Mouse (Mus musculus): Measurements from ENCODE around the gene Zdhhc14.
"Not testable (repeated sequence)": the region's sequence is repeated elsewhere in the genome, so short reads cannot be mapped to it uniquely, and the experiment has no call there.

Gene Zdhhc14

GRCm38 (mm10) chr17:5607352-5607751 lies 115.0 kb downstream of the Zdhhc14 start:
- no peak for DNase-seq (ENCODE audit: low read depth)

GRCm38 (mm10) chr17:5609875-5610552 lies 117.7 kb downstream of the Zdhhc14 start:
- no peak for DNase-seq (ENCODE audit: low read depth)

- no peak for DNase-seq (ENCODE audit: low read depth)
These were observed 119.9 kb downstream of the Zdhhc14 start for GRCm38 (mm10) chr17:5612236-5612635.

GRCm38 (mm10) chr17:5614771-5615318 lies 122.5 kb downstream of the Zdhhc14 start:
- DNase-seq (ENCODE audit: low read depth): peak; percentile 23

GRCm38 (mm10) chr17:5621626-5622591 lies 129.6 kb downstream of the Zdhhc14 start:
- DNase-seq (ENCODE audit: low read depth): no peak

- no peak for DNase-seq (ENCODE audit: low read depth)
These were observed 130.4 kb downstream of the Zdhhc14 start for GRCm38 (mm10) chr17:5622764-5623163.

GRCm38 (mm10) chr17:5623181-5623580 lies 130.8 kb downstream of the Zdhhc14 start:
- no peak for DNase-seq (ENCODE audit: low read depth)

- DNase-seq (ENCODE audit: low read depth): not testable (repeated sequence)
These were observed 132.5 kb downstream of the Zdhhc14 start for GRCm38 (mm10) chr17:5624815-5625214.

- peak; percentile 29 for DNase-seq (ENCODE audit: low read depth)
These were observed 134.0 kb downstream of the Zdhhc14 start for GRCm38 (mm10) chr17:5626402-5626801.

- no peak for DNase-seq (ENCODE audit: low read depth)
These were observed 135.3 kb downstream of the Zdhhc14 start for GRCm38 (mm10) chr17:5627664-5628063.

GRCm38 (mm10) chr17:5629651-5630050 lies 137.3 kb downstream of the Zdhhc14 start:
- DNase-seq (ENCODE audit: low read depth): no peak

GRCm38 (mm10) chr17:5635254-5635653 lies 142.9 kb downstream of the Zdhhc14 start:
- no peak for DNase-seq (ENCODE audit: low read depth)

- DNase-seq (ENCODE audit: low read depth): no peak
These were observed 149.1 kb downstream of the Zdhhc14 start for GRCm38 (mm10) chr17:5641436-5641835.

- DNase-seq (ENCODE audit: low read depth): no peak
These were observed 150.8 kb downstream of the Zdhhc14 start for GRCm38 (mm10) chr17:5642918-5643721.

- DNase-seq (ENCODE audit: low read depth): no peak
These were observed 157.8 kb downstream of the Zdhhc14 start for GRCm38 (mm10) chr17:5650124-5650523.

- no peak for DNase-seq (ENCODE audit: low read depth)
These were observed 158.3 kb downstream of the Zdhhc14 start for GRCm38 (mm10) chr17:5650642-5651041.

GRCm38 (mm10) chr17:5651551-5651950 lies 159.2 kb downstream of the Zdhhc14 start:
- no peak for DNase-seq (ENCODE audit: low read depth)

- no peak for DNase-seq (ENCODE audit: low read depth)
These were observed 161.6 kb downstream of the Zdhhc14 start for GRCm38 (mm10) chr17:5653981-5654380.

- no peak for DNase-seq (ENCODE audit: low read depth)
These were observed 163.2 kb downstream of the Zdhhc14 start for GRCm38 (mm10) chr17:5655536-5655935.

GRCm38 (mm10) chr17:5660317-5661080 lies 168.1 kb downstream of the Zdhhc14 start:
- no peak for DNase-seq (ENCODE audit: low read depth)

- no peak for DNase-seq (ENCODE audit: low read depth)
These were observed 174.3 kb downstream of the Zdhhc14 start for GRCm38 (mm10) chr17:5666652-5667051.

Measured in c-Kit-positive CD71-negative TER-119-negative erythroid progenitor cells, embryonic 14.5 days (primary cell).